Comparison of ENCODE assay signal across 13 mouse cellular contexts in genomic region chr17:36082519-36083232, GRCm38 (mm10). TPM values are rescaled to one million over a fixed set of nuclear protein-coding genes. Genes with fewer than 3 reads are reported as not detected.
A peak's percentile ranks its signal among the peaks of the same experiment; 100 is the strongest.
DNase-seq lines count a peak whose midpoint lies in the region; ATAC-seq lines count a peak whose summit lies in the region.
"Not testable (repeated sequence)": the region's sequence is repeated elsewhere in the genome, so short reads cannot be mapped to it uniquely, and the experiment has no call there.
"Had no signal": no experiment of that assay in that cellular context is flagged by ENCODE, and none has a peak within 500 bp of the region (broad histone marks: within the 10 kb centered on the region; RNA-seq: fewer than 3 reads in every experiment).

No protein-coding gene starts in this region.

- H3K4me2 ChIP-seq in heart, embryonic 11.5 days: peak overlapping the region; percentile 95
- H3K4me2 ChIP-seq in hindbrain, embryonic 15.5 days: peak overlapping the region; percentile 95
- H3K4me2 ChIP-seq in kidney, embryonic 16.5 days (replicated peaks; ENCODE audit: low read depth, low read length): peak overlapping the region; percentile 83
- H3K4me2 ChIP-seq in liver, embryonic 12.5 days: peak overlapping the region; percentile 78
- peak overlapping the region; percentile 99 for H3K4me2 ChIP-seq in midbrain, embryonic 12.5 days (replicated peaks)
- peak overlapping the region; percentile 98 for H3K4me2 ChIP-seq in neural tube, embryonic 15.5 days

- not testable (repeated sequence) for ATAC-seq in heart, embryonic 11.5 days (replicated peaks; ENCODE audit: insufficient number of reproducible peaks, low FRiP score, low TSS enrichment); hindbrain, embryonic 15.5 days (ENCODE audit: low FRiP score, low read depth); kidney, embryonic 16.5 days (ENCODE audit: low FRiP score, low TSS enrichment); liver, embryonic 12.5 days; midbrain, embryonic 12.5 days (ENCODE audit: low FRiP score, low read depth); neural tube, embryonic 15.5 days (ENCODE audit: low FRiP score)

- peaks cover 42% of the 10 kb centered on the region for H3K27me3 ChIP-seq in forebrain, embryonic 10.5 days (ENCODE audit: poor library complexity, severe bottlenecking)
- peaks cover 23% of the 10 kb centered on the region for H3K27me3 ChIP-seq in heart, embryonic 11.5 days (ENCODE audit: control insufficient read depth, insufficient read depth, low read length)
- H3K27me3 ChIP-seq in hindbrain, embryonic 15.5 days: peaks cover 22% of the 10 kb centered on the region
- peaks cover 31% of the 10 kb centered on the region for H3K27me3 ChIP-seq in kidney, embryonic 16.5 days (ENCODE audit: insufficient read depth, low read length)
- H3K27me3 ChIP-seq in liver, embryonic 12.5 days (replicated peaks): peaks cover 58% of the 10 kb centered on the region
- peaks cover 38% of the 10 kb centered on the region for H3K27me3 ChIP-seq in midbrain, embryonic 12.5 days
- peaks cover 18% of the 10 kb centered on the region; the same call in 1 of the 2 replicates for H3K27me3 ChIP-seq in neural tube, embryonic 15.5 days (replicated peaks)

- 30% methylated on average over 6 of the region's 6 CpGs for WGBS in forebrain, embryonic 10.5 days
- WGBS in heart, embryonic 11.5 days (ENCODE audit: insufficient replicate concordance): 50% methylated on average over 3 of the region's 6 CpGs
- WGBS in hindbrain, embryonic 15.5 days: 30% methylated on average over 6 of the region's 6 CpGs
- WGBS in kidney, embryonic 16.5 days: 43% methylated on average over 5 of the region's 6 CpGs
- 19% methylated on average over 6 of the region's 6 CpGs for WGBS in liver, embryonic 12.5 days (ENCODE audit: insufficient replicate concordance)
- WGBS in midbrain, embryonic 12.5 days: 32% methylated on average over 6 of the region's 6 CpGs
- WGBS in neural tube, embryonic 15.5 days: 36% methylated on average over 5 of the region's 6 CpGs

- H3K4me3 ChIP-seq in forebrain, embryonic 10.5 days: peak overlapping the region; percentile 62
- H3K4me3 ChIP-seq in heart, embryonic 11.5 days (ENCODE audit: low read depth, low read length): peak overlapping the region; percentile 56
- peak overlapping the region; percentile 51 for H3K4me3 ChIP-seq in hindbrain, embryonic 15.5 days
- peak overlapping the region; percentile 53 for H3K4me3 ChIP-seq in kidney, embryonic 16.5 days (ENCODE audit: low read length)
- peak overlapping the region; percentile 51 for H3K4me3 ChIP-seq in liver, embryonic 12.5 days
- H3K4me3 ChIP-seq in midbrain, embryonic 12.5 days: peak overlapping the region; percentile 57
- H3K4me3 ChIP-seq in neural tube, embryonic 15.5 days (replicated peaks): peak overlapping the region; percentile 51

- H3K27ac ChIP-seq in forebrain, embryonic 10.5 days: 0 out of 2 replicates have a peak overlapping the region, but pooled peaks have one; percentile 84
- H3K27ac ChIP-seq in heart, embryonic 11.5 days (ENCODE audit: low read depth, low read length); hindbrain, embryonic 15.5 days (replicated peaks); kidney, embryonic 16.5 days (ENCODE audit: low read length); liver, embryonic 12.5 days; midbrain, embryonic 12.5 days (replicated peaks); neural tube, embryonic 15.5 days (replicated peaks): not testable (repeated sequence)

- peak; percentile 6 for DNase-seq in adrenal gland, postnatal 14 days
- not testable (repeated sequence) for DNase-seq in forebrain, embryonic 10.5 days (ENCODE audit: extremely low spot score, low spot score)

- peaks cover 17% of the 10 kb centered on the region for H3K4me1 ChIP-seq in forebrain, embryonic 10.5 days
- H3K4me1 ChIP-seq in heart, embryonic 11.5 days (ENCODE audit: control insufficient read depth, insufficient read depth, low read length); midbrain, embryonic 12.5 days: not testable (repeated sequence)
- peaks cover 11% of the 10 kb centered on the region; the same call in 1 of the 2 replicates for H3K4me1 ChIP-seq in hindbrain, embryonic 15.5 days (replicated peaks)
- peaks cover 11% of the 10 kb centered on the region for H3K4me1 ChIP-seq in kidney, embryonic 16.5 days (ENCODE audit: insufficient read depth, low read length)
- H3K4me1 ChIP-seq in liver, embryonic 12.5 days: peaks cover 11% of the 10 kb centered on the region; the same call in 1 of the 2 replicates
- H3K4me1 ChIP-seq in neural tube, embryonic 15.5 days: peaks cover 12% of the 10 kb centered on the region

- not testable (repeated sequence) for H3K9me3 ChIP-seq in forebrain, embryonic 10.5 days; heart, embryonic 11.5 days (replicated peaks; ENCODE audit: control insufficient read depth, low read length); hindbrain, embryonic 15.5 days; kidney, embryonic 16.5 days (ENCODE audit: low read length); liver, embryonic 12.5 days (replicated peaks); midbrain, embryonic 12.5 days; neural tube, embryonic 15.5 days (replicated peaks)

- not testable (repeated sequence) for H3K36me3 ChIP-seq in forebrain, embryonic 10.5 days (replicated peaks); heart, embryonic 11.5 days (ENCODE audit: control insufficient read depth, insufficient read depth, low read length); hindbrain, embryonic 15.5 days; kidney, embryonic 16.5 days (ENCODE audit: insufficient read depth, low read length); liver, embryonic 12.5 days; midbrain, embryonic 12.5 days; neural tube, embryonic 15.5 days

- not testable (repeated sequence) for H3K9ac ChIP-seq in heart, embryonic 11.5 days (ENCODE audit: low read depth, low read length); liver, embryonic 12.5 days; midbrain, embryonic 12.5 days (replicated peaks)
- H3K9ac ChIP-seq in hindbrain, embryonic 15.5 days: peak overlapping the region; percentile 52; the same call in 1 of the 2 replicates
- H3K9ac ChIP-seq in kidney, embryonic 16.5 days (replicated peaks; ENCODE audit: low read length): peak overlapping the region; percentile 56; the same call in 1 of the 2 replicates
- peak overlapping the region; percentile 56; the same call in 1 of the 2 replicates for H3K9ac ChIP-seq in neural tube, embryonic 15.5 days (replicated peaks)

RNA-seq across cellular contexts. Expression of gene Gm11127, which starts 24.5 kb away (rescaled TPM):
- total RNA-seq in adrenal gland, postnatal 14 days (2021): 2.2 and 3.0 TPM in 2 replicates
- not detected in 2 replicates for polyA plus RNA-seq in forebrain, embryonic 10.5 days (2016; fragmentation: Nextera tagmentation; extraction: Ambion mirVana)
- not detected in 2 replicates for polyA plus RNA-seq in heart, embryonic 11.5 days (2014; fragmentation: Nextera tagmentation; extraction: Ambion mirVana)
- polyA plus RNA-seq in hindbrain, embryonic 15.5 days (2015; fragmentation: Nextera tagmentation; extraction: Ambion mirVana): not detected in 2 replicates
- polyA plus RNA-seq in kidney, embryonic 16.5 days (2015; fragmentation: Nextera tagmentation; extraction: Ambion mirVana): not detected in 2 replicates
- not detected in 2 replicates for polyA plus RNA-seq in liver, embryonic 12.5 days (2016; fragmentation: Nextera tagmentation; extraction: Ambion mirVana)
- not detected in 2 replicates for polyA plus RNA-seq in midbrain, embryonic 12.5 days (2016; fragmentation: Nextera tagmentation; extraction: Ambion mirVana)
- polyA plus RNA-seq in neural tube, embryonic 15.5 days (2015; fragmentation: Nextera tagmentation; extraction: Ambion mirVana): 0.22 TPM in 1 of 2 replicates, not detected in the other
- total RNA-seq: G1E; neutrophil, adult 5-6 weeks had no signal
- polyA plus RNA-seq: G1E had no signal

RNA-seq across cellular contexts. Expression of gene Gm19684, which starts 38.8 kb away (rescaled TPM):
- total RNA-seq in adrenal gland, postnatal 14 days (2021): 0.26 and 0.34 TPM in 2 replicates
- polyA plus RNA-seq in forebrain, embryonic 10.5 days (2016; fragmentation: Nextera tagmentation; extraction: Ambion mirVana): not detected in 2 replicates
- not detected in 2 replicates for polyA plus RNA-seq in heart, embryonic 11.5 days (2014; fragmentation: Nextera tagmentation; extraction: Ambion mirVana)
- polyA plus RNA-seq in hindbrain, embryonic 15.5 days (2015; fragmentation: Nextera tagmentation; extraction: Ambion mirVana): not detected in 2 replicates
- not detected in 2 replicates for polyA plus RNA-seq in kidney, embryonic 16.5 days (2015; fragmentation: Nextera tagmentation; extraction: Ambion mirVana)
- polyA plus RNA-seq in liver, embryonic 12.5 days (2016; fragmentation: Nextera tagmentation; extraction: Ambion mirVana): not detected in 2 replicates
- not detected in 2 replicates for polyA plus RNA-seq in midbrain, embryonic 12.5 days (2016; fragmentation: Nextera tagmentation; extraction: Ambion mirVana)
- not detected in 2 replicates for polyA plus RNA-seq in neural tube, embryonic 15.5 days (2015; fragmentation: Nextera tagmentation; extraction: Ambion mirVana)
- total RNA-seq: left cerebral cortex, postnatal 25 days had no signal
- polyA plus RNA-seq: cerebellum, adult 2 months; G1E had no signal

RNA-seq across cellular contexts. Expression of gene Gm6034, which starts 39.9 kb away (rescaled TPM):
- not detected in 2 replicates for total RNA-seq in adrenal gland, postnatal 14 days (2021)
- polyA plus RNA-seq in forebrain, embryonic 10.5 days (2016; fragmentation: Nextera tagmentation; extraction: Ambion mirVana): not detected in 2 replicates
- polyA plus RNA-seq in heart, embryonic 11.5 days (2014; fragmentation: Nextera tagmentation; extraction: Ambion mirVana): not detected in 2 replicates
- not detected in 2 replicates for polyA plus RNA-seq in hindbrain, embryonic 15.5 days (2015; fragmentation: Nextera tagmentation; extraction: Ambion mirVana)
- polyA plus RNA-seq in kidney, embryonic 16.5 days (2015; fragmentation: Nextera tagmentation; extraction: Ambion mirVana): 0.10 TPM in 1 of 2 replicates, not detected in the other
- polyA plus RNA-seq in liver, embryonic 12.5 days (2016; fragmentation: Nextera tagmentation; extraction: Ambion mirVana): not detected in 2 replicates
- not detected in 2 replicates for polyA plus RNA-seq in midbrain, embryonic 12.5 days (2016; fragmentation: Nextera tagmentation; extraction: Ambion mirVana)
- polyA plus RNA-seq in neural tube, embryonic 15.5 days (2015; fragmentation: Nextera tagmentation; extraction: Ambion mirVana): not detected in 2 replicates
- total RNA-seq: G1E; left cerebral cortex, postnatal 25 days; neutrophil, adult 5-6 weeks had no signal
- polyA plus RNA-seq: cerebellum, adult 2 months; G1E had no signal

RNA-seq across cellular contexts. Expression of gene H2-T22, which starts 40.1 kb away (rescaled TPM):
- total RNA-seq in adrenal gland, postnatal 14 days (2021): 23.3 and 27.6 TPM in 2 replicates
- 6.8 and 8.1 TPM in 2 replicates for polyA plus RNA-seq in forebrain, embryonic 10.5 days (2016; fragmentation: Nextera tagmentation; extraction: Ambion mirVana)
- polyA plus RNA-seq in heart, embryonic 11.5 days (2014; fragmentation: Nextera tagmentation; extraction: Ambion mirVana): 6.7 and 7.3 TPM in 2 replicates
- 7.4 and 7.9 TPM in 2 replicates for polyA plus RNA-seq in hindbrain, embryonic 15.5 days (2015; fragmentation: Nextera tagmentation; extraction: Ambion mirVana)
- 13.9 and 16.0 TPM in 2 replicates for polyA plus RNA-seq in kidney, embryonic 16.5 days (2015; fragmentation: Nextera tagmentation; extraction: Ambion mirVana)
- 7.5 and 8.4 TPM in 2 replicates for polyA plus RNA-seq in liver, embryonic 12.5 days (2016; fragmentation: Nextera tagmentation; extraction: Ambion mirVana)
- 6.4 and 6.8 TPM in 2 replicates for polyA plus RNA-seq in midbrain, embryonic 12.5 days (2016; fragmentation: Nextera tagmentation; extraction: Ambion mirVana)
- 7.3 and 12.5 TPM in 2 replicates for polyA plus RNA-seq in neural tube, embryonic 15.5 days (2015; fragmentation: Nextera tagmentation; extraction: Ambion mirVana)

RNA-seq across cellular contexts. Expression of gene Gm7030, which starts 46.5 kb away (rescaled TPM):
- total RNA-seq in adrenal gland, postnatal 14 days (2021): not detected in 2 replicates
- polyA plus RNA-seq in forebrain, embryonic 10.5 days (2016; fragmentation: Nextera tagmentation; extraction: Ambion mirVana): not detected in 2 replicates
- not detected in 2 replicates for polyA plus RNA-seq in heart, embryonic 11.5 days (2014; fragmentation: Nextera tagmentation; extraction: Ambion mirVana)
- polyA plus RNA-seq in hindbrain, embryonic 15.5 days (2015; fragmentation: Nextera tagmentation; extraction: Ambion mirVana): not detected in 2 replicates
- not detected in 2 replicates for polyA plus RNA-seq in kidney, embryonic 16.5 days (2015; fragmentation: Nextera tagmentation; extraction: Ambion mirVana)
- polyA plus RNA-seq in liver, embryonic 12.5 days (2016; fragmentation: Nextera tagmentation; extraction: Ambion mirVana): not detected in 2 replicates
- not detected in 2 replicates for polyA plus RNA-seq in midbrain, embryonic 12.5 days (2016; fragmentation: Nextera tagmentation; extraction: Ambion mirVana)
- polyA plus RNA-seq in neural tube, embryonic 15.5 days (2015; fragmentation: Nextera tagmentation; extraction: Ambion mirVana): not detected in 2 replicates
- total RNA-seq: adrenal gland, postnatal 4 days; left cerebral cortex, postnatal 25 days; neutrophil, adult 5-6 weeks had no signal
- polyA plus RNA-seq: cerebellum, adult 2 months; G1E had no signal
